Mouse (Mus musculus): ENCODE data around the gene Abr.

- TF ChIP-seq CTCF (IDR thresholded peaks at IDR 0.05; ENCODE audit: borderline replicate concordance, extremely low read depth, insufficient read depth, insufficient read length) (peak; percentile 100), POLR2A (IDR thresholded peaks at IDR 0.05; ENCODE audit: borderline replicate concordance, extremely low read depth, insufficient read depth, insufficient read length, poor library complexity, severe bottlenecking) (peak; percentile 60; the same call in 1 of the 2 replicates)
Observed at GRCm38 (mm10) chr11:76406702-76407583, 215.2 kb downstream of the Abr start, which contains the start of gene Timm22.

Data from brain, embryonic 14.5 days (tissue).